Mouse (Mus musculus): Measurements from ENCODE around the gene Ptpn13. TPM values are rescaled to one million over a fixed set of nuclear protein-coding genes. Genes with fewer than 3 reads are reported as not detected.

Gene Ptpn13
- polyA plus RNA-seq, 1 experiment from 2014 or later = 20.1 TPM

- no peak for ATAC-seq (ENCODE audit: insufficient number of reproducible peaks, low FRiP score, low TSS enrichment, low read depth)
- H3K9me3 ChIP-seq = no peaks in the 10 kb centered on the region
- 66% methylated on average over 7 of the region's 7 CpGs for WGBS
These were observed 180.7 kb downstream of the Ptpn13 start for GRCm38 (mm10) chr5:103605707-103606106.

GRCm38 (mm10) chr5:103610148-103610547 lies 185.2 kb downstream of the Ptpn13 start:
- no peaks in the 10 kb centered on the region for H3K4me1 ChIP-seq
- no peak overlapping the region for H3K4me2 ChIP-seq
- H3K9ac ChIP-seq = no peak overlapping the region
- no peaks in the 10 kb centered on the region for H3K9me3 ChIP-seq
- H3K27me3 ChIP-seq = no peaks in the 10 kb centered on the region
- 56% methylated on average over 5 of the region's 5 CpGs for WGBS
- H3K27ac ChIP-seq = no peak overlapping the region
- H3K4me3 ChIP-seq = no peak overlapping the region
- H3K36me3 ChIP-seq = no peaks in the 10 kb centered on the region
- ATAC-seq (ENCODE audit: insufficient number of reproducible peaks, low FRiP score, low TSS enrichment, low read depth) = no peak

More at GRCm38 (mm10) chr5:103605707-103606106, 180.7 kb downstream of the Ptpn13 start:
- Histone ChIP-seq H3K9ac (no peak overlapping the region), H3K4me3 (no peak overlapping the region), H3K4me1 (peaks cover 4% of the 10 kb centered on the region), H3K36me3 (no peaks in the 10 kb centered on the region), H3K27me3 (no peaks in the 10 kb centered on the region), H3K4me2 (no peak overlapping the region), H3K27ac (no peak overlapping the region)

GRCm38 (mm10) chr5:103610856-103611472 lies 186.0 kb downstream of the Ptpn13 start:
- no peaks in the 10 kb centered on the region for H3K4me1 ChIP-seq
- H3K9ac ChIP-seq = no peak overlapping the region
- no peaks in the 10 kb centered on the region for H3K36me3 ChIP-seq
- no peaks in the 10 kb centered on the region for H3K9me3 ChIP-seq
- ATAC-seq (ENCODE audit: insufficient number of reproducible peaks, low FRiP score, low TSS enrichment, low read depth) = no peak
- 80% methylated on average over 10 of the region's 10 CpGs for WGBS
- H3K4me2 ChIP-seq = no peak overlapping the region
- peak overlapping the region; percentile 7; the same call in 1 of the 2 replicates for H3K27ac ChIP-seq
- no peak overlapping the region for H3K4me3 ChIP-seq
- H3K27me3 ChIP-seq = no peaks in the 10 kb centered on the region

GRCm38 (mm10) chr5:103612316-103612715 lies 187.3 kb downstream of the Ptpn13 start:
- Histone ChIP-seq H3K27ac (no peak overlapping the region), H3K9ac (no peak overlapping the region), H3K9me3 (no peaks in the 10 kb centered on the region), H3K4me2 (no peak overlapping the region), H3K27me3 (no peaks in the 10 kb centered on the region), H3K36me3 (no peaks in the 10 kb centered on the region), H3K4me1 (peaks cover 2% of the 10 kb centered on the region; the same call in 1 of the 2 replicates), H3K4me3 (no peak overlapping the region)
- ATAC-seq (ENCODE audit: insufficient number of reproducible peaks, low FRiP score, low TSS enrichment, low read depth) = no peak
- 79% methylated on average over 7 of the region's 7 CpGs for WGBS

- no peaks in the 10 kb centered on the region for H3K27me3 ChIP-seq
- no peaks in the 10 kb centered on the region for H3K9me3 ChIP-seq
- no peak for ATAC-seq (ENCODE audit: insufficient number of reproducible peaks, low FRiP score, low TSS enrichment, low read depth)
- no peak overlapping the region for H3K4me2 ChIP-seq
- no peak overlapping the region for H3K9ac ChIP-seq
- no peak overlapping the region for H3K4me3 ChIP-seq
- peaks cover 3% of the 10 kb centered on the region; the same call in 1 of the 2 replicates for H3K4me1 ChIP-seq
- H3K36me3 ChIP-seq = no peaks in the 10 kb centered on the region
- no peak overlapping the region for H3K27ac ChIP-seq
- WGBS = 84% methylated on average over 7 of the region's 7 CpGs
These were observed 189.4 kb downstream of the Ptpn13 start for GRCm38 (mm10) chr5:103614356-103614755.

DNA sequence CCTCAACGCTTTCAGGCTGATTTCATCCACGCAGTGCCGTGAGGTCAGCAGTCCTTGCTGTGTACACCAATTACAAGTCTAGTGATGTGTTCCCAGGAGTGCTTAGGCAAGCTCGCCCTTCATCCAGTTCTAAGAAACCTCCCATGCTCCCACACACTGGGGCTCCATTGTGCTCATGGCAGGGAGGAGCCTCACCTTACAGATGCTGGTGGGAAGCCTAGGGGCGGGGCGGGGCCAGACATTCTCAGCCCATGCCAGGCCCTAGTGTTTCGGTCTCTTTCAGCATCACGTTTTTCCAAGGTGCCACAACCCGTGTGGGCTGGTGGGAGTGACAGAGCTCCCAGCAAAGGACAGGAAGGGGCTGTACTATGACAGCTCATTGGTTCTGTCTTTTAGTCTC lies 192.2 kb downstream of the Ptpn13 start:
- H3K4me2 ChIP-seq = no peak overlapping the region
- H3K36me3 ChIP-seq = no peaks in the 10 kb centered on the region
- H3K4me1 ChIP-seq = peaks cover 14% of the 10 kb centered on the region
- no peak for ATAC-seq (ENCODE audit: insufficient number of reproducible peaks, low FRiP score, low TSS enrichment, low read depth)
- H3K27me3 ChIP-seq = no peaks in the 10 kb centered on the region
- H3K27ac ChIP-seq = no peak overlapping the region
- no peak overlapping the region for H3K4me3 ChIP-seq
- no peak overlapping the region for H3K9ac ChIP-seq
- WGBS = 70% methylated on average over 9 of the region's 9 CpGs
- no peaks in the 10 kb centered on the region for H3K9me3 ChIP-seq

- ATAC-seq (ENCODE audit: insufficient number of reproducible peaks, low FRiP score, low TSS enrichment, low read depth) = 0 out of 2 replicates have a peak, but pooled peaks have one; percentile 65
- no peak overlapping the region for H3K4me2 ChIP-seq
These were observed 195.4 kb downstream of the Ptpn13 start for GRCm38 (mm10) chr5:103620301-103620973.

DNA sequence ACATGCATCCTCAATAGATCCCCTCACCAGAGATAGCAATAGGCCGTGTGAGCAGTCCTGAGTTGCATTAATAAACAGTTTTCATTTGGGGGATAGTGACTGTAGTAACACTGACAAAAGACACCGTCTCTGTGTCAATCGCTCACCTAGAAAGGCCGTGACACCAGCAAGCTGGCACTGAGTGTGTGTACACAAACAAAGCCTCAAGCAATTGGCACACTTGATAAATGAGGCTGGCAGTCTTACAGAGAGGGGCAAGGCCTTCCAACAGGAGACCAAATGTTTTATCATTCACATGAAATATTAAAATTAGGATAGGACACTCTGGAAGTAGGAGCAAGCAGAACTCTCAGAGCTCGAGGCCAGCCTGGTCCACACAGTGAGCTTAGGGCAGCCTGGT lies 197.3 kb downstream of the Ptpn13 start:
- H3K9ac ChIP-seq = no peak overlapping the region
- H3K27ac ChIP-seq = no peak overlapping the region
- H3K27me3 ChIP-seq = no peaks in the 10 kb centered on the region
- H3K9me3 ChIP-seq = no peaks in the 10 kb centered on the region
- no peaks in the 10 kb centered on the region for H3K36me3 ChIP-seq
- H3K4me2 ChIP-seq = no peak overlapping the region
- WGBS = 93% methylated on average over 5 of the region's 5 CpGs
- H3K4me1 ChIP-seq = peaks cover 11% of the 10 kb centered on the region
- H3K4me3 ChIP-seq = no peak overlapping the region
- ATAC-seq (ENCODE audit: insufficient number of reproducible peaks, low FRiP score, low TSS enrichment, low read depth) = no peak

More at GRCm38 (mm10) chr5:103620301-103620973, 195.4 kb downstream of the Ptpn13 start:
- Histone ChIP-seq H3K27ac (peak overlapping the region; percentile 77), H3K4me1 (peaks cover 14% of the 10 kb centered on the region), H3K36me3 (no peaks in the 10 kb centered on the region), H3K27me3 (no peaks in the 10 kb centered on the region), H3K9ac (no peak overlapping the region), H3K9me3 (no peaks in the 10 kb centered on the region), H3K4me3 (no peak overlapping the region)
- WGBS = 38% methylated on average over 12 of the region's 12 CpGs

DNA sequence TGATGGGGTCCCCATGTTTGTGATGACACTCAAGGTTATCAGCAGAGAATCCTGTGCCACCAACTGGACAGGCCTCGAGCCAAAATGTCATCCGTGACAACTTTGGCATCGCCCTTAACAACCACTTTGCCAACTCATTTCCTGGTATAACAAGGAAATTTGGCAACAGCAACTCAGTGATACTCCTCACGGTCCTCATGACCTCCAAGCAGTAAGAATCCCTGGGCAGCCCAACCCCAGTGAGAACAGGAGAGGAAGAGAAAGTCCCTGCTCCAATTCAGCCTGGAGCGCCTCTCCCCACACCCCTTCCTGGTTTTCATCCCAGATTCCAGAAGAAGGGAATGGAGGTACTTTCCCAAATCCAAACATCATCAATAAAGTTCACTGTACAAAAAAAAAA lies 199.8 kb downstream of the Ptpn13 start:
- no peak for ATAC-seq (ENCODE audit: insufficient number of reproducible peaks, low FRiP score, low TSS enrichment, low read depth)
- Histone ChIP-seq H3K4me1 (peaks cover 20% of the 10 kb centered on the region), H3K27ac (no peak overlapping the region), H3K9me3 (no peaks in the 10 kb centered on the region), H3K36me3 (no peaks in the 10 kb centered on the region), H3K9ac (no peak overlapping the region), H3K4me3 (no peak overlapping the region), H3K4me2 (no peak overlapping the region), H3K27me3 (no peaks in the 10 kb centered on the region)
- 91% methylated on average over 5 of the region's 5 CpGs for WGBS

- H3K27ac ChIP-seq = peak overlapping the region; percentile 62
- 73% methylated on average over 6 of the region's 6 CpGs for WGBS
- no peak for ATAC-seq (ENCODE audit: insufficient number of reproducible peaks, low FRiP score, low TSS enrichment, low read depth)
- no peak overlapping the region for H3K4me2 ChIP-seq
- no peaks in the 10 kb centered on the region for H3K9me3 ChIP-seq
- no peaks in the 10 kb centered on the region for H3K27me3 ChIP-seq
- no peaks in the 10 kb centered on the region for H3K36me3 ChIP-seq
- no peak overlapping the region for H3K9ac ChIP-seq
- H3K4me3 ChIP-seq = no peak overlapping the region
- peaks cover 15% of the 10 kb centered on the region; the same call in 1 of the 2 replicates for H3K4me1 ChIP-seq
These were observed 203.5 kb downstream of the Ptpn13 start for GRCm38 (mm10) chr5:103628499-103628898.

DNA sequence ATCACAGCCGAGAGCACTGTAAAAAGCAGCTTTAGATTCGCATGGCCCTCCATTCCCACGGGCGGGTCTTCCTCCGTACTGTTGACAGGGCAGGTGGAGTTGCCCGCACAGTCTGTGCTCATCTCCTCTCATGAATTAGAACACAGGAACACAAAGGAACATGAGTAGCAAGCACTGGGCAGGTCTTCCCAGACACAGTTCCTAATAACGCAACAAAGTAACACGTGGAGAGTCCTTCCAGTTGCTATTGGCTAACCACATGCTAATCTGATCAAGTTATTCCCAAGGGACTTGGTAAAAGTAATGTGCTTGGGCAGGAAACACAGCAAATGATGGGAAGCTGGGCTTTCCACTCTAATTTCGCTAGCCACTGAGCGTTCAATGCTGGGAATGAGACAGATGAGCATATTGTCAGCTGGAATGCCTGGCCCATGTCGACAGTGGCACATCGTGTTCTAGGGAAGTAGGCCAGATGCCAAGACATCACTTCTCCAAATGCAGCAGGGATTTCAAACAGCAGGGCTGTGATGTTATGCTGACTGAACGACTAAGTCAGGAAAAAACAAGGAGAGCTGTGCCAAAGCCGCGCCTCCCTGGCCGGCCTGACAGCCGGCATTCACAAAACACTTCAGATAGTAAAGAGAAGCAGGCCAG lies 204.2 kb downstream of the Ptpn13 start, which contains the start of gene Slc10a6:
Gene Slc10a6 (minus strand): TSS at position 293 of the 654 bp plus-strand sequence.
- Histone ChIP-seq H3K4me1 (peaks cover 15% of the 10 kb centered on the region; the same call in 1 of the 2 replicates), H3K4me3 (no peak within 1 kb of the TSS), H3K36me3 (no peaks in the 10 kb centered on the region), H3K27ac (peak within 1 kb of the TSS; percentile 62), H3K27me3 (no peaks in the 10 kb centered on the region), H3K9ac (no peak within 1 kb of the TSS), H3K4me2 (peak within 1 kb of the TSS; percentile 29), H3K9me3 (no peaks in the 10 kb centered on the region)
- 33% methylated on average over 17 of the region's 17 CpGs for WGBS
- peak; percentile 69 for ATAC-seq (ENCODE audit: insufficient number of reproducible peaks, low FRiP score, low TSS enrichment, low read depth)

Data from limb, embryonic 15.5 days (tissue).